Mouse (Mus musculus) neural tube, embryonic 11.5 days (tissue): ENCODE data around the gene Vmn1r195. TPM values are rescaled to one million over a fixed set of nuclear protein-coding genes. Genes with fewer than 3 reads are reported as not detected.

Experiments
- ATAC-seq: fragments of 200-750 bp; cut with Nextera tagmentation; 2 replicates; pipeline ENCODE4 v1.8.0; 2017; ENCODE audit warnings: moderate number of reproducible peaks, mild to moderate bottlenecking, moderate TSS enrichment, moderate library complexity; ENCODE audit not compliant: insufficient read depth, low FRiP score, low TSS enrichment
- DNase-seq: peaks from one replicate; pipeline ENCODE4 v3.0.0-alpha.2; 2015; ENCODE audit warnings: low spot score
- H3K27ac ChIP-seq: fragments of 300-500 bp; sonication (generic); 2 replicates; pipeline ENCODE4 v1.5.1; 2014; ENCODE audit warnings: low read depth, mild to moderate bottlenecking, low read length
- H3K27me3 ChIP-seq: fragments of 300-500 bp; sonication (generic); 2 replicates; pipeline ENCODE4 v1.6.1; 2014; ENCODE audit warnings: mild to moderate bottlenecking, low read length, mixed read lengths; ENCODE audit not compliant: control insufficient read depth, insufficient read depth
- H3K36me3 ChIP-seq: fragments of 300-500 bp; sonication (generic); 2 replicates; pipeline ENCODE4 v1.6.1; 2014; ENCODE audit warnings: mild to moderate bottlenecking, low read length, moderate library complexity, mixed read lengths; ENCODE audit not compliant: control insufficient read depth, insufficient read depth
- H3K4me1 ChIP-seq: fragments of 300-500 bp; sonication (generic); 2 replicates; pipeline ENCODE4 v1.6.1; 2014; ENCODE audit warnings: low read length, mixed read lengths; ENCODE audit not compliant: control insufficient read depth, insufficient read depth
- H3K4me2 ChIP-seq: fragments of 300-500 bp; sonication (generic); 2 replicates; pipeline ENCODE4 v1.6.1; 2014; ENCODE audit warnings: low read depth, mild to moderate bottlenecking, moderate library complexity
- H3K4me3 ChIP-seq: fragments of 300-500 bp; sonication (generic); 2 replicates; pipeline ENCODE4 v1.5.1; 2014; ENCODE audit warnings: low read depth, low read length
- H3K9ac ChIP-seq: fragments of 300-500 bp; sonication (generic); 2 replicates; pipeline ENCODE4 v1.6.1; 2014; ENCODE audit warnings: mild to moderate bottlenecking, low read length
- H3K9me3 ChIP-seq: fragments of 300-500 bp; sonication (generic); 2 replicates; pipeline ENCODE4 v1.6.1; 2016; ENCODE audit warnings: low read length; ENCODE audit not compliant: control insufficient read depth
- polyA plus RNA-seq: library from polyadenylated mRNA; unstranded; fragments of >200 nt; fragmentation: Nextera tagmentation; extraction: Ambion mirVana; gene quantifications from 2 replicates; pipeline ENCODE4 v1.2.1, GENCODE M21; 2014

Vmn1r195 gene
- polyA plus RNA-seq, 1 experiment from 2014 or later: not detected

DNA sequence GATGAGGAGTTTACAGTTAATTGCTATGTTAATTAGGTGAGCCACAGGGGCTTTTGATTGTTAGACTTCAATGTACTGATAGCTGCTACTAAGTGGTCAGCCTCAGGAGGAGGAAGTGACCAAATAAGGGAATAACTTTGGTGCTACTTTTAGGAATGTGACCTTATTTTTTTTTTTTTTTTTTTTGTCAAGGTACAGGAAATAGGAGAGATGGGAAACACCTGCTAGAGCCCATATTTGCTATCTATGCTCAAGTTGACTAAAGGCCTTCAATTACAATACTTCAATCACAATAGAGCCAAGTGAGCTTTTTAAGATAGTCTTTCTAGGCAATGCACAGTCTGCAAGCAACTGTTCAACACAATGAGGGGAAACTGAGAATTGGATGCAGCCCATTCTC lies 49.8 kb downstream of the Vmn1r195 start:
- DNase-seq (no peak), ATAC-seq (no peak)
- H3K36me3 ChIP-seq: no peaks in the 10 kb centered on the region
- no peaks in the 10 kb centered on the region for H3K9me3 ChIP-seq
- H3K27ac ChIP-seq: no peak overlapping the region
- no peak overlapping the region for H3K4me2 ChIP-seq
- H3K27me3 ChIP-seq: no peaks in the 10 kb centered on the region
- no peaks in the 10 kb centered on the region for H3K4me1 ChIP-seq
- no peak overlapping the region for H3K4me3 ChIP-seq
- no peak overlapping the region for H3K9ac ChIP-seq

DNA sequence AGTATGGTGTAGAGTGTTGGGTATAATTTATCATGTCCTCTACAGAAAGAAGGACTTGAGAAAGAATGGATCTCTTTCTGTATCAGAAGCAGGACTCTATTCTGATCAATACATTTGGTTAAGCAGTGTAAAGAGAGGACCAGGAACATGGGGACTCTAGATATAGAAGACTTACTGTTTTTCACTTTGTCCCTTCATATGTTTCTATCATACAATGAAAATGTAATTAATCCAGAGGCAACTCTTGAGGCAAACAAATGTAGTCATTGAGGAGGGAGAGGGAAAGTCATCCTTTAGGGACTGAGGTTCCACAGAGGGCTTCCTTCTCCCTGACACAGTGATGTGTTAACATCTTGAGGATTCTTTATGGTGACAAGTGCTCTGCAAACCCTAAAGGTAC lies 54.0 kb downstream of the Vmn1r195 start, which contains the start of gene Vmn1r197:
Gene Vmn1r197 (plus strand): TSS at position 301 of the 400 bp plus-strand sequence.
- ATAC-seq (no peak), DNase-seq (no peak)
- Histone ChIP-seq H3K4me2 (no peak within 1 kb of the TSS), H3K4me3 (no peak within 1 kb of the TSS), H3K36me3 (no peaks in the 10 kb centered on the region), H3K4me1 (no peaks in the 10 kb centered on the region), H3K27ac (no peak within 1 kb of the TSS), H3K27me3 (no peaks in the 10 kb centered on the region), H3K9me3 (no peaks in the 10 kb centered on the region), H3K9ac (no peak within 1 kb of the TSS)

Other genes starting within 250 kb of the Vmn1r195 start
- gene Hist1h2ah, start 235.0 kb upstream of the Vmn1r195 start, polyA plus RNA-seq: 6.6 and 16.2 TPM in 2 replicates
- gene Hist1h2bk, start 234.7 kb upstream of the Vmn1r195 start, polyA plus RNA-seq: 6.2 and 10.8 TPM in 2 replicates
- 25.5 and 29.2 TPM in 2 replicates for gene Hist1h4i, start 229.2 kb upstream of the Vmn1r195 start, polyA plus RNA-seq
- 51.6 and 61.4 TPM in 2 replicates for gene Hist1h2ag, start 227.6 kb upstream of the Vmn1r195 start, polyA plus RNA-seq
- gene Hist1h2bj, start 227.3 kb upstream of the Vmn1r195 start, polyA plus RNA-seq: 12.4 and 13.1 TPM in 2 replicates
- gene Vmn1r188, start 186.1 kb upstream of the Vmn1r195 start, polyA plus RNA-seq: not detected in 2 replicates
- gene Vmn1r189, start 164.7 kb upstream of the Vmn1r195 start, polyA plus RNA-seq: not detected in 2 replicates
- not detected in 2 replicates for gene Vmn1r191, start 86.6 kb upstream of the Vmn1r195 start, polyA plus RNA-seq
- not detected in 2 replicates for gene Vmn1r192, start 79.4 kb upstream of the Vmn1r195 start, polyA plus RNA-seq
- not detected in 2 replicates for gene Vmn1r193, start 47.4 kb upstream of the Vmn1r195 start, polyA plus RNA-seq
- not detected in 2 replicates for gene Vmn1r194, start 26.3 kb upstream of the Vmn1r195 start, polyA plus RNA-seq
- gene Vmn1r196, start 19.4 kb downstream of the Vmn1r195 start, polyA plus RNA-seq: not detected in 2 replicates
- gene Vmn1r197, start 54.1 kb downstream of the Vmn1r195 start, polyA plus RNA-seq: not detected in 2 replicates
- not detected in 2 replicates for gene Vmn1r198, start 79.8 kb downstream of the Vmn1r195 start, polyA plus RNA-seq
- not detected in 2 replicates for gene Vmn1r199, start 109.3 kb downstream of the Vmn1r195 start, polyA plus RNA-seq
- not detected in 2 replicates for gene Vmn1r200, start 119.9 kb downstream of the Vmn1r195 start, polyA plus RNA-seq
- gene Vmn1r201, start 201.4 kb downstream of the Vmn1r195 start, polyA plus RNA-seq: not detected in 2 replicates
- gene Vmn1r202, start 234.9 kb downstream of the Vmn1r195 start, polyA plus RNA-seq: not detected in 2 replicates
- not detected in 2 replicates for gene Vmn1r203, start 247.6 kb downstream of the Vmn1r195 start, polyA plus RNA-seq